Mouse (Mus musculus) hindbrain, embryonic 15.5 days (tissue): Measurements from ENCODE around the gene Ggt5. TPM values are rescaled to one million over a fixed set of nuclear protein-coding genes. Genes with fewer than 3 reads are reported as not detected.
A peak's percentile ranks its signal among the peaks of the same experiment; 100 is the strongest.

Experiments used
- ATAC-seq: fragments of 200-750 bp; cut with Nextera tagmentation; 2 replicates; pipeline ENCODE4 v1.8.0; 2017; ENCODE audit warnings: low read depth, moderate number of reproducible peaks, moderate TSS enrichment; ENCODE audit not compliant: low FRiP score
- H3K27ac ChIP-seq: fragments of 300-500 bp; sonication (generic); replicated peaks from 2 replicates; pipeline ENCODE4 v1.5.1; 2015; ENCODE audit warnings: mild to moderate bottlenecking, inconsistent platforms
- H3K27me3 ChIP-seq: fragments of 300-500 bp; sonication (generic); 2 replicates; pipeline ENCODE4 v1.6.1; 2015; ENCODE audit warnings: control low read depth, inconsistent platforms
- H3K36me3 ChIP-seq: fragments of 300-500 bp; sonication (generic); 2 replicates; pipeline ENCODE4 v1.6.1; 2015; ENCODE audit warnings: control low read depth, inconsistent platforms
- H3K4me1 ChIP-seq: fragments of 300-500 bp; sonication (generic); replicated peaks from 2 replicates; pipeline ENCODE4 v1.6.1; 2015; ENCODE audit warnings: control low read depth, inconsistent platforms
- H3K4me2 ChIP-seq: fragments of 300-500 bp; sonication (generic); 2 replicates; pipeline ENCODE4 v1.6.1; 2015; ENCODE audit warnings: moderate library complexity, mild to moderate bottlenecking, inconsistent platforms
- H3K4me3 ChIP-seq: fragments of 300-500 bp; sonication (generic); 2 replicates; pipeline ENCODE4 v1.5.1; 2015; ENCODE audit warnings: mild to moderate bottlenecking, inconsistent platforms
- H3K9ac ChIP-seq: fragments of 300-500 bp; sonication (generic); 2 replicates; pipeline ENCODE4 v1.6.1; 2015; ENCODE audit warnings: inconsistent platforms
- H3K9me3 ChIP-seq: fragments of 300-500 bp; sonication (generic); 2 replicates; pipeline ENCODE4 v1.6.1; 2016; ENCODE audit warnings: control low read depth, inconsistent platforms
- WGBS: fragments of 180-500 bp; shearing (Covaris S2); methylation state at CpG from one replicate; pipeline ENCODE4 v1.1.7; 2015; 5-methylcytosine and 5-hydroxymethylcytosine counted together
- polyA plus RNA-seq: library from polyadenylated mRNA; unstranded; fragments of >200 nt; fragmentation: Nextera tagmentation; extraction: Ambion mirVana; gene quantifications from 2 replicates; pipeline ENCODE4 v1.2.1, GENCODE M21; 2015

Ggt5 gene
- polyA plus RNA-seq, 1 experiment from 2014 or later, result 4.5 TPM

DNA sequence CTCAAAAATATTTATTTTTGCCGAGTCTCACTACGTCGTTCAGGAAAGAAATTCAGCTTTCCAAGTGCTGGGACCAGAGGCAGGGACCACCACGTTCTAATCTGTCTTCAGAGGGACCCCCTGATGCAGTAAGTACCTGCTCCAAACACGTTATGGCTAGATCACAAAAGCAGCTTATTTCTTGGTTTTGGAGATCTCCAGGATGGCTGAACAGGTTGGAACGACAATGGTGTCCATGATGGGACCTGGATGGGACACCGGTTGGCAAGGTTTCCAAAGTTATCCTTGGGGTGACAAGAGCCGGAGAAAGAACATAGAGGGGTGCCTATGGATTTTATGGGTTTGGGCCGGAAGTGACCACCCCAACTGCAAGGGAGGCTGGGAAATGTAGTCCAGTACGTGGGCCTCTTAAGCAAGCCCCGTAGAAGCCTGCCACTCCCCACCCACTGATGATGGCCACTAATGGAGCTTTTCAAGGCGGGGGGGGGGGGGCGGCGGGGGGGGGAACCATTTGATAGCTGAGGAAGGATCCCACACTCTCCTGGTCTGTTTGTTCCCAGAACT, 44.5 kb downstream of the Ggt5 start:
- no peak for ATAC-seq

DNA sequence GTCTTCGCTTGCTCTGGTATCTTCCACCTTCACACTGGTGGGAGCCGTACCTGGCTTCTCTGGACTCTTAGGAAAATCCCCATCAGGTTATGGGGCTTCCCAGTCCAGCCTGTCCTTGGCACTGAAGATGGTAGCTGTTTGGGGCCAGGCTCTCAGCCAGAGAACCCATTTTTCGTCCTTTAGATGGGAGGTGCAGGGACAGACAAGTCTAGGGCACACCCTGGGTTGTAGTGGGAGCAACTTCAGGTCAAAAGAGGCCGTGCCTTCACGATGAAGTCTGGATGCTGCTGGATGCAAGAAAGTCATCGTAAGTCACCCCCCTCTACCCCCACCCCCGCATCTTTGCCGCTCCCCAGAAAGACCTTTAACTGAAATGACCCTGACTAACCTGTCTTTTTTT, 45.5 kb downstream of the Ggt5 start:
- Histone ChIP-seq H3K27ac (no peak overlapping the region), H3K36me3 (no peaks in the 10 kb centered on the region), H3K4me3 (no peak overlapping the region), H3K4me2 (no peak overlapping the region), H3K4me1 (no peaks in the 10 kb centered on the region), H3K9me3 (no peaks in the 10 kb centered on the region), H3K27me3 (no peaks in the 10 kb centered on the region), H3K9ac (no peak overlapping the region)
- WGBS, result 97% methylated on average over 8 of the region's 8 CpGs
- ATAC-seq, result no peak

More for the DNA sequence above, 44.5 kb downstream of the Ggt5 start:
- Histone ChIP-seq H3K27me3 (no peaks in the 10 kb centered on the region), H3K4me2 (no peak overlapping the region), H3K9ac (no peak overlapping the region), H3K4me3 (no peak overlapping the region), H3K4me1 (no peaks in the 10 kb centered on the region), H3K36me3 (no peaks in the 10 kb centered on the region), H3K9me3 (no peaks in the 10 kb centered on the region), H3K27ac (no peak overlapping the region)
- WGBS, result 88% methylated on average over 11 of the region's 14 CpGs

GRCm38 (mm10) chr10:75635019-75635692, 46.0 kb downstream of the Ggt5 start:
- Histone ChIP-seq H3K9me3 (no peaks in the 10 kb centered on the region), H3K36me3 (no peaks in the 10 kb centered on the region), H3K4me2 (no peak overlapping the region), H3K4me3 (no peak overlapping the region), H3K9ac (no peak overlapping the region), H3K4me1 (no peaks in the 10 kb centered on the region), H3K27me3 (no peaks in the 10 kb centered on the region), H3K27ac (no peak overlapping the region)
- WGBS, result 71% methylated on average over 14 of the region's 14 CpGs
- ATAC-seq, result peak; percentile 21; the same call in 1 of the 2 replicates

- Histone ChIP-seq H3K4me1 (no peaks in the 10 kb centered on the region), H3K27ac (no peak overlapping the region), H3K9ac (no peak overlapping the region), H3K4me3 (no peak overlapping the region), H3K4me2 (no peak overlapping the region), H3K9me3 (no peaks in the 10 kb centered on the region), H3K36me3 (no peaks in the 10 kb centered on the region), H3K27me3 (no peaks in the 10 kb centered on the region)
- 4% methylated on average over 9 of the region's 9 CpGs for WGBS
- ATAC-seq, result no peak
Observed at GRCm38 (mm10) chr10:75635693-75636055, 46.5 kb downstream of the Ggt5 start.

GRCm38 (mm10) chr10:75636084-75636786, 47.1 kb downstream of the Ggt5 start:
- H3K4me2 ChIP-seq, result no peak overlapping the region
- H3K4me1 ChIP-seq, result no peaks in the 10 kb centered on the region
- H3K36me3 ChIP-seq, result no peaks in the 10 kb centered on the region
- no peak for ATAC-seq
- H3K27me3 ChIP-seq, result no peaks in the 10 kb centered on the region
- no peaks in the 10 kb centered on the region for H3K9me3 ChIP-seq
- H3K9ac ChIP-seq, result no peak overlapping the region
- no peak overlapping the region for H3K27ac ChIP-seq
- WGBS, result 90% methylated on average over 12 of the region's 12 CpGs
- no peak overlapping the region for H3K4me3 ChIP-seq

DNA sequence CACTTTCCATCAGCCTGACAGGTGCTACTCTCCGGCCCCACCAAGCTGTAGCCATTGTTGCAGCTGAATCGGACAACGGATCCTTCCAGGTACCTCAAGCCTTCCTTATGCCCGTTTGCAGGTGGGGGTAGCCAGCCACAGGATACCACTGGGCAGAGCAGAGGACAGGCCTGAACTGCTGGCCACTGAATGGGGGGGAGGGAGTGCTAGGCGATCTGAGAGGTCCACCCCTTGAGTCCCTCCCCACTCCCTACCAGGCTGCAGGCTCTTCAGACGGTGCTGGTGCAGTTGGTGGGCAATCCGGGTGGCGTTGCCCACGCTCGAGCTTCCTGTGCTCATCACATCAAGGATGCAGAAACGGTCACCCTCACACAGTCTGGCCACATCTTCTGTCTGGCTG, 48.6 kb downstream of the Ggt5 start:
- Histone ChIP-seq H3K27ac (no peak overlapping the region), H3K4me2 (no peak overlapping the region), H3K27me3 (no peaks in the 10 kb centered on the region), H3K9ac (no peak overlapping the region), H3K4me1 (no peaks in the 10 kb centered on the region), H3K36me3 (no peaks in the 10 kb centered on the region), H3K9me3 (no peaks in the 10 kb centered on the region), H3K4me3 (no peak overlapping the region)
- ATAC-seq, result no peak; the same call in 1 of the 2 replicates
- 94% methylated on average over 11 of the region's 11 CpGs for WGBS

DNA sequence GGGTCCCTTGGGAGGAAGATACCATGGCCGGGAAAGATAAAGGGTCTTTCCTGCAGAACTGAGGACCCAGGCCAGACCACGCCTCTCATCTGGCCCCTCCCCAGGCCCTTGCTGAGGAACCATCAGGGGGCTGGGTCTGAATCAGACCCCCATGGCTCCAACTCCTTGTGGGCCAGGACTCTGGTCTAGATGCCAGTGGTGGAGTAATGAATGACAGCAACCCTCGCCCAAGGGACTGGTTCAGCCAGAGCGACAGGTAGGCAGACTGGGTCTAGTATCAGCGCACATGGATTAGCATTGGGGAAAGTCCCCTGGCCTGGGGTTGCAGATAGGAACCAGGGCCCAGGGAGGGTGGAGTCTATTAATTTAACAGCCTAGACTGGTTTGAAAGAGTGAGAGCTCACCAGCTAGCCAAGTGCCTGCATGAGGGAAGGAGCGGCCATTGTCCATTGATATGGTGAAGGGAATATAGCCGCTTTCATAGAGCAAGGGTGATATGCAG, 52.6 kb downstream of the Ggt5 start:
- H3K4me3 ChIP-seq, result no peak overlapping the region
- H3K4me2 ChIP-seq, result no peak overlapping the region
- H3K27me3 ChIP-seq, result no peaks in the 10 kb centered on the region
- H3K36me3 ChIP-seq, result 0 out of 2 replicates have a peak, but pooled peaks cover 6% of the 10 kb centered on the region
- no peaks in the 10 kb centered on the region for H3K9me3 ChIP-seq
- WGBS, result 91% methylated on average over 7 of the region's 7 CpGs
- H3K27ac ChIP-seq, result no peak overlapping the region
- H3K4me1 ChIP-seq, result peaks cover 15% of the 10 kb centered on the region
- no peak overlapping the region for H3K9ac ChIP-seq
- ATAC-seq, result no peak

GRCm38 (mm10) chr10:75642436-75642835, 53.3 kb downstream of the Ggt5 start:
- WGBS, result 83% methylated on average over 9 of the region's 9 CpGs
- no peaks in the 10 kb centered on the region for H3K27me3 ChIP-seq
- H3K9me3 ChIP-seq, result no peaks in the 10 kb centered on the region

DNA sequence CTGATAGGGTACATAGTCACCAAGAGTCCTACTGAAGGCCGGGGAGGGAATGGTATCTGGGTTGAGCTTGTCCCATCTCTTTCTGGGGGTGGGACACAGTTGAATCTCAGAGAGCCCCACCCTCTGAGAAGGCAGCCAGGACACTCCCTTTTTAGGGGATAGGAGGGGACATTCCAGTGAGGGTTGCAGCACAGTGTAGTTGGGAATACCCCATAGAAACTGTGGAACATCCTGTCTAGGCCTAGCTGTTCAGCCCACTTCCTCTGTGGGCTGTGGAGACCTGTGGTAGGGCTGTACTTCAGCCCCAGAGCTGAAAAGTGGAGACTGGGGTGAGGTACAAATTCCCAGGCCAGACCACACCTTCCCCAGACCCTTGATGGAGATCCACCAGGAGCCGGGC, 53.8 kb downstream of the Ggt5 start:
- Histone ChIP-seq H3K27ac (no peak overlapping the region), H3K36me3 (peaks cover 10% of the 10 kb centered on the region; the same call in 1 of the 2 replicates), H3K9ac (no peak overlapping the region), H3K4me2 (peak overlapping the region; percentile 34; the same call in 1 of the 2 replicates), H3K9me3 (no peaks in the 10 kb centered on the region), H3K4me1 (peaks cover 17% of the 10 kb centered on the region), H3K4me3 (no peak overlapping the region), H3K27me3 (no peaks in the 10 kb centered on the region)
- WGBS, result 92% methylated on average over 2 of the region's 2 CpGs
- no peak for ATAC-seq

More at GRCm38 (mm10) chr10:75642436-75642835, 53.3 kb downstream of the Ggt5 start:
- no peak overlapping the region for H3K9ac ChIP-seq
- no peak overlapping the region for H3K4me2 ChIP-seq
- H3K4me1 ChIP-seq, result peaks cover 15% of the 10 kb centered on the region
- H3K4me3 ChIP-seq, result no peak overlapping the region
- no peak overlapping the region for H3K27ac ChIP-seq
- ATAC-seq, result no peak
- H3K36me3 ChIP-seq, result 0 out of 2 replicates have a peak, but pooled peaks cover 6% of the 10 kb centered on the region

DNA sequence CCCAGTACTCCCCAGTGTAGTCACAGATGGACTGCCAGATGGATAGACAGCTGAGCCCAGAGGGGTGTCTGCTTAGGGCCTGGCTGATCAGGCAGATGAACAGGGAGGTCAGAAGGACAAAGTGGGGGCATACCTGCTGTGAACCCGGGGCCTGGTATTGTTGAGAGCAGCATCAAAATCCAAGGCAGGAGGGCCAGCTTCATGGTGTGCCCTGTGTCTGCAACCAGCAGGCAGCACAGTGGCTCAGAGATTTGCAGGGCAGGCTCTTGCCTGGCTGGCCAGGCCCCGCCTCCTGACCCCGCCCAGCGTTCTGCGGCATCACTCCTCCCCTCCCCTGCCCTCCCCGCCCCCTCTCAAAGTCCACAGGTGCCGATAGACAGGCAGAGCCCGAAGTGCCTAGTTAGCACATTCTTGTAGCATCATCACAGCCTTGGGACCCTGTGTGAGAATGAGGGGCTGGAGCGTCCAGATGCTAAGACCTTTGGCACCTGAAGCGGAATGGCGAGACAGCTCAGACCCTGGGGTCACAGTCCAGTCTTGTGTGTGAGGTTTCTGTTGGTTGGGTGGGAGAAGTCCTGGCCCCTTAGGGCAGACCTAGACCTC, 54.7 kb downstream of the Ggt5 start, which contains the start of gene Susd2:
Susd2 (minus strand) TSS at position 268 of the 603 bp plus-strand sequence.
- peaks cover 20% of the 10 kb centered on the region for H3K4me1 ChIP-seq
- peaks cover 16% of the 10 kb centered on the region; the same call in 1 of the 2 replicates for H3K36me3 ChIP-seq
- WGBS, result under 1% methylated on average over 11 of the region's 11 CpGs
- H3K9ac ChIP-seq, result no peak within 1 kb of the TSS
- H3K9me3 ChIP-seq, result no peaks in the 10 kb centered on the region
- H3K4me3 ChIP-seq, result no peak within 1 kb of the TSS
- H3K4me2 ChIP-seq, result peak within 1 kb of the TSS; percentile 34
- no peaks in the 10 kb centered on the region for H3K27me3 ChIP-seq
- peak; percentile 52 for ATAC-seq
- no peak within 1 kb of the TSS for H3K27ac ChIP-seq

- peaks cover 20% of the 10 kb centered on the region for H3K4me1 ChIP-seq
- peaks cover 31% of the 10 kb centered on the region for H3K36me3 ChIP-seq
- no peak overlapping the region for H3K4me3 ChIP-seq
- 93% methylated on average over 8 of the region's 8 CpGs for WGBS
- no peak for ATAC-seq
- no peak overlapping the region for H3K4me2 ChIP-seq
- H3K9me3 ChIP-seq, result no peaks in the 10 kb centered on the region
- no peak overlapping the region for H3K9ac ChIP-seq
- H3K27ac ChIP-seq, result no peak overlapping the region
- no peaks in the 10 kb centered on the region for H3K27me3 ChIP-seq
Observed at GRCm38 (mm10) chr10:75645616-75646015, 56.5 kb downstream of the Ggt5 start.

- H3K9me3 ChIP-seq, result no peaks in the 10 kb centered on the region
- no peak overlapping the region for H3K4me3 ChIP-seq
- ATAC-seq, result no peak
- peaks cover 39% of the 10 kb centered on the region for H3K36me3 ChIP-seq
- H3K9ac ChIP-seq, result no peak overlapping the region
- 82% methylated on average over 6 of the region's 6 CpGs for WGBS
- no peak overlapping the region for H3K4me2 ChIP-seq
- H3K27me3 ChIP-seq, result no peaks in the 10 kb centered on the region
- no peak overlapping the region for H3K27ac ChIP-seq
- peaks cover 20% of the 10 kb centered on the region for H3K4me1 ChIP-seq
Observed at GRCm38 (mm10) chr10:75646406-75646805, 57.3 kb downstream of the Ggt5 start.
